Mouse (Mus musculus) mouse trophoblast stem cell (cell line): ENCODE results near the gene Aak1.
"Not testable (repeated sequence)": the region's sequence is repeated elsewhere in the genome, so short reads cannot be mapped to it uniquely, and the experiment has no call there.

ENCODE experiments used
- in situ Hi-C, 2 experiments: fragments of 300-500 bp; cut with MseI, MboI; formaldehyde crosslinking; loops; 2 replicates in 1 of 2; 3 replicates in 1 of 2; pipeline ENCODE4 v1.15.1; 2025

The Aak1 gene

GRCm38 (mm10) chr6:86839089-86839488, 10.2 kb upstream of the Aak1 start:
- in situ Hi-C loops, result no loop called here

GRCm38 (mm10) chr6:86841949-86842348, 7.4 kb upstream of the Aak1 start:
- in situ Hi-C loops, result no loop called here

GRCm38 (mm10) chr6:86843636-86844035, 5.7 kb upstream of the Aak1 start:
- in situ Hi-C loops, result no loop called here

GRCm38 (mm10) chr6:86846467-86846866, 2.9 kb upstream of the Aak1 start:
- in situ Hi-C loops, result no loop called here

GRCm38 (mm10) chr6:86847816-86848215, 1.5 kb upstream of the Aak1 start:
- in situ Hi-C loops, result no loop called here

GRCm38 (mm10) chr6:86848580-86848914, 770 bp upstream of the Aak1 start:
- in situ Hi-C loops, result no loop called here

- in situ Hi-C loops, result no loop called here
Measured at GRCm38 (mm10) chr6:86849692-86850445, 552 bp downstream of the Aak1 start.

- in situ Hi-C loops, result no loop called here
Measured at GRCm38 (mm10) chr6:86850588-86850987, 1.3 kb downstream of the Aak1 start.

GRCm38 (mm10) chr6:86851561-86851960, 2.2 kb downstream of the Aak1 start:
- in situ Hi-C loops, result no loop called here

- in situ Hi-C loops, result no loop called here
Measured at GRCm38 (mm10) chr6:86853928-86854327, 4.6 kb downstream of the Aak1 start.

- in situ Hi-C loops, result no loop called here
Measured at GRCm38 (mm10) chr6:86854941-86855340, 5.6 kb downstream of the Aak1 start.

GRCm38 (mm10) chr6:86858606-86859005, 9.3 kb downstream of the Aak1 start:
- in situ Hi-C loops, result no loop called here

- in situ Hi-C loops, result no loop called here
Measured at GRCm38 (mm10) chr6:86860732-86861463, 11.6 kb downstream of the Aak1 start.

GRCm38 (mm10) chr6:86864358-86864757, 15.0 kb downstream of the Aak1 start:
- in situ Hi-C loops, result no loop called here

- in situ Hi-C loops, result no loop called here
Measured at GRCm38 (mm10) chr6:86870335-86870734, 21.0 kb downstream of the Aak1 start.

- in situ Hi-C loops, result no loop called here
Measured at GRCm38 (mm10) chr6:86871783-86872182, 22.5 kb downstream of the Aak1 start.

GRCm38 (mm10) chr6:86874711-86875375, 25.5 kb downstream of the Aak1 start:
- in situ Hi-C loops, result no loop called here

- in situ Hi-C loops, result no loop called here
Measured at GRCm38 (mm10) chr6:86876451-86876850, 27.1 kb downstream of the Aak1 start.

- in situ Hi-C loops, result not testable (repeated sequence)
Measured at GRCm38 (mm10) chr6:86878656-86879055, 29.3 kb downstream of the Aak1 start.

GRCm38 (mm10) chr6:86879314-86879713, 30.0 kb downstream of the Aak1 start:
- in situ Hi-C loops, result no loop called here

- in situ Hi-C loops, result no loop called here
Measured at GRCm38 (mm10) chr6:86884230-86884629, 34.9 kb downstream of the Aak1 start.

- in situ Hi-C loops, result no loop called here
Measured at GRCm38 (mm10) chr6:86884746-86885145, 35.4 kb downstream of the Aak1 start.
